Mouse (Mus musculus) lung, adult 18-20 months (tissue): Measurements from ENCODE around the gene Efna5.

ENCODE experiments used
- DNase-seq, 2 experiments: peaks; one replicate each; pipeline ENCODE4 v3.0.0; 2022; ENCODE audit warnings: mixed read lengths in 2 of 2

Gene Efna5

DNA sequence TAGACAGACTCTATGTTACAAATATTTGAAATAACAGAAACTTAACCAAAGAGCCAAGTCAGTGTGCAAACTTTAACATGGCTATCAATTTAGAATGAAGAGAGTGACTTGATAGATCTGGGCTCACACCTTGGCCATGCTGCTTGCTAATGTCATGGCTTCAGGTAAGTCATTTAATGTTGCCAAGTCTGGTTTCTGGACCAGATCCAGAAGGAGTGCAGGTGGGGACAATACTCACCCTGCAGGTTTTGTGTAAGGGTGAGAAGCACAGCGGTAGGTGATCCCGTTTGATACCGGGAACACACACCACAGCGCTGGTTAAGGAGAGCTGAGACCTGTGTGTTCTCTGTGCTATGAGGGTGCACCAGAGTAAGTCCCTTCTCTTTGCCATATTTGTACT, 135.8 kb downstream of the Efna5 start:
- DNase-seq: peak in 1 of 2 experiments; percentile 26

DNA sequence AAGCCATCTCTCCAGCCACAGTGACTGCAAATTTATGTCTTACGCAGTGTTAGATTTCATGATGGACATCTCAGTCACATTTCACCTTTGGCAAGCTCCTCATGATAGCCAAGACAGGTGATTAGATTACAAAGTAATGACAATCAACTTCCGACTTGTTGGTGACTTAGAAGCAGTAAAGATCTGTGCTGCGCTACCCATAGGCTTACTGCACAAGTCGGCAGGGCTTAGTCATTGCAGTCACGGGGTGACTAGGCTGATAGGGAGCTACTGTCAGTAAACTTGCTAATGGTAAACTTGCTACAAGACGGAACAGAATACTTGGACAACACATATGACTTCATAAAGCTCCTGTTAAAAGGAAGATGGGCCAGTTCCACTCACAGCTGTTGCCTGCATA, 136.9 kb downstream of the Efna5 start:
- DNase-seq: no peak

DNA sequence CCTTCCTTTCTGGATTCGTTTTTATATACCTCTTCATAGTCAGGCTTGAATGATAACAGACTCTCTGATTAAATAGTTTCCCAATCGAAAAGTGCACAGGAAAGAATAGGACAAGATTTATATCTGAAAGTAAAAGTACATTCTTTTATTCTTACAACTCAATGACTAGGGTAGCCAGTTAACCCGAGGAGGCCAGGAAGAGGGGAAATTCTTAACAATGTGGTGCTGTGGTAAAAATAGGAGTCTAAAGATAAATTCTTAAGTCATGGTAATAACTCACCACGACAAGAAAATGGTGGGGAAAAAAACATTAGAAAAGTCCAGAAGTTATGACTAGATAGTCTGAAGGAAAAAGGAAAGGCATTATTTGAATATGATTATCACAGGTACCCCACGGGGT, 139.4 kb downstream of the Efna5 start:
- DNase-seq: no peak

DNA sequence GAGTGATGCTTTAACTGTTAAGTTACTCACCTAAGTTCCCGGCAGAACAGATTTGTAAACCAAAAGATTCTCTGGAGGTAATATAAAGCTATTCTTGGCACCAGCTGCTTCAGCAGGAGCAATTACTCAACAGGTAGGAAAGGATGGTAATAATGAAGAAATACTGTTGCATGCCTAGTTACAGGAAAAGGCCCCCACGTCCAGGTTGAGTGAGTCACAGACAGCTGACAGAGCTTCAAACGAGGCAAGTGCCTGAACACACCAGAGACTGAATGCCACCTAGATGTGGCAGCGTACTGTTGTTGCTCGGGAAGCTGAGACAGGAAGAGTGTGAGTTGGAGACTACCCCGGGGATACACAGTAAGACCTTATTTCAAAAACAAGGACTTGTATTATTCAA, 140.1 kb downstream of the Efna5 start:
- DNase-seq: no peak

DNA sequence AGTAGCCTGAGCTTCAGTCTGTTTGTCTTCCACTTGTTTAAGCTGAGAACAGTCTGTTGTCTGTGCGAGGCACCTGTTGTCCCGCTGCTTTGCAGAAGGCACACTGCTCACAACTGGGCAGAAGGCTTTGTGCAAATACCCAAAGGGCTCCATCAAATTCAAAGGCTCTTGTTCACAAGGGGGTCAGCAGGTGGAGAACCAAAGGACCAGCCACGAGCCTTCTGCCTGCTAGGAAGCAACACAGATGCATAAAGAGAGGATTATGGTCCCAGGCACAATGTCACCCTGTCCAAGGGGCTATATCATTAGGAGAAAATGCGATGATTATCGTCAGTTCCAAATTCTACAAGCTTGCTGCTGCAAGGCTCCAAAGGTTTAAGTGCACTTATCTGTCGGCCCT, 141.1 kb downstream of the Efna5 start:
- no peak for DNase-seq

DNA sequence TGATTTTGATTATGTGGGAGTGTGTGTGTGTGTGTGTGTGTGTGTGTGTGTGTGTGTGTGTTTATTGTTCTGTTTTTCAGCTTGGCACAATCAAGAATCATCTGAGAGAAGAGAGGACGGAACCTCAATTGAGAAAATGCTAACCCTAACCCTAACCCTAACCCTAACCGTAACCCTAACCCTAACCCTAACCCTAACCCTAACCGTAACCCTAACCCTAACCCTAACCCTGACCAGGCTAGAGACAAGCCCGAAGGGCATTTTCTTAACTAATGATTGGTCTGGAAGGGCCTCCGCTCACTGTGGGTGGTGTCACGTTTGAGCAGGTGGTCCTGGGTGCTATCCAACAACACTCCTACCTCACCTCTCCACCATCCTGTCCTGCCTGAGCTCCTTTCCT, 143.7 kb downstream of the Efna5 start:
- DNase-seq: no peak

DNA sequence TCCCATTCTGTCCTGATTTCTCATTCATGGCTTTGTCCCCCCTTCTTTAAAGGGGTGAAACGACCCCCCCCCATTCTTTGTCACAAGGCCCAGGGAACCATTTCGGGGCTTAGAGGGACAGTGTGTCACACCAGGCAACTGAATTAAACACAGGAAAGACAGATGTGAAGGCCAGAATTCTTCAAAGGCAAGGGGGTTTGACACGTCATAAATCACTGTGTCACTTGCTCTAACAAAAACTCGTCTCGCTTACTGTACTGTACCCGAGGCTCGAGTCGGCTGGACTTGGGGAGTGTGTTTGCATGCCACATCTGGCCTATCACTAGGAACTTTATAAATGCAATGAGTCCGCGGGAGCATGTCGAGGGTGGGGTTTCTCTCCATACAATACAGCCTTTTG, 145.2 kb downstream of the Efna5 start:
- no peak for DNase-seq

DNA sequence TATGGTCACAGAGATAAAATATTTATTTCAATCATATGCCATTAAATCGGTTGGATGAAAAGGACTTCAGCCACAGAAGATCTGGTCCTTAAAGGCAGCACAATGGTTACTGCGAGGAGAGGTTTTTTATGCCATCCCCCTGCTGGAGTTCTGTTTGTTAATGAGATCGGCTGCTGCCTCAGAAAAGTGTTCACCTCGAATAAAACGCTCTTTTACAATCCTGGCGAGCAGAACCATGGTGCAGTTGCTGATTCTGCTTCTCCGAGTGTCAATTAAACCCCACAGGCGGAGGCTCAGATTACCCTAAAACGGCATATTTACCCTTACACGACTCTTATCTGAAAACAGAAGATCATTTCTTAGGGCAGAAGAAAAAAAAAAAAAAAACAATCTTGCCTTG, 146.2 kb downstream of the Efna5 start:
- DNase-seq: no peak

DNA sequence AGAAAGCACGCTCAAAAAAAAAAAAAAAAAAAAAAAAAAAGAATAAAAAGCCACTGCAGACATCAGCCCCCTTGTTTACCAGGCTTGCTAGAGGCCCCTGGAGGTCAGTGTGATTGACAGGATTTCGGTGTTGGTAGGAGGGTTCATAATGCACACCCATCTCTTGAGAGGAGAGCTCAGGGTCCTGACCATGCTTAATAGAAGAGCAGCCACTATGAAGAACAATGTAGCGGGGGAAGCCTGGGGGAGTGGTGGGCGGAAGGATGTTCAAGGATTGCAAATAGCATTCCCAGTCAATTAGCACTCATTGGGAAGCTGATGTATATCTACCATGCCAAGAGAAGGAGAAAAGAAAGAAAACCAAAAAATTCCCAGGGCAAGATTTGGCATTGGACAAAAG, 147.1 kb downstream of the Efna5 start:
- no peak for DNase-seq

DNA sequence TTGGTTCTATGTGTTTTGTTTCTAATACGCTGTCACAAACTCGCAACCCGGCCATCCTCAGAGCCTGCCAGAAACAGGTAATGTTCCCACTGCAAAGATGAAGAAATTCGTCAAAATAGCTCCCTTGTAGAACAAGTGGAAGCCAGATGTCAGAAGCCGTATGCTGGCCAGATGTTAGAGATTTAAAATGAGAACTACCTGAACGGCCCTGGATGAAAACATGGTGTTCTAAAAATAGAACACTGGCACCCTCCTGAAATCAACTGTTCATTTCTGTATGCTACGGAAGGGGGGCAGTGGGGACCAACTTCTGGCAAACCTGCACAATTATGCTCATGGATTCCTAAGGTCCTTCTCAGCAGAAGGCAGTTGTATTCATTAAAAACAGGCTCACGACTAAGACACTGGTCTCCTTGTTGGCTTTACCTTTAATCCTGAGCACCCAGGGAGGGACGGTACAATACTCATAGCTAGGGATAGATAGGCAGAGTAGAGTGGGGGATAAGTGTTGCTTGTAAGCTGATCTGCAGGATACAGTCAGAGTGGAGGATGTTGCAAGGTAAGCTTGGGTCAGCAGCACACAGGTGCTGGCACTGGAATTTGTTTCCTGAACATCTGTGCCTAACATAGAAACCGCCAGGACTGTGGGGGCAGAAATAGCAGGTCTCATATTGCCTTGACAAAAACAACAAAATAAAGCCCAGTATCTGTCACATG, 151.2 kb downstream of the Efna5 start:
- DNase-seq: no peak

DNA sequence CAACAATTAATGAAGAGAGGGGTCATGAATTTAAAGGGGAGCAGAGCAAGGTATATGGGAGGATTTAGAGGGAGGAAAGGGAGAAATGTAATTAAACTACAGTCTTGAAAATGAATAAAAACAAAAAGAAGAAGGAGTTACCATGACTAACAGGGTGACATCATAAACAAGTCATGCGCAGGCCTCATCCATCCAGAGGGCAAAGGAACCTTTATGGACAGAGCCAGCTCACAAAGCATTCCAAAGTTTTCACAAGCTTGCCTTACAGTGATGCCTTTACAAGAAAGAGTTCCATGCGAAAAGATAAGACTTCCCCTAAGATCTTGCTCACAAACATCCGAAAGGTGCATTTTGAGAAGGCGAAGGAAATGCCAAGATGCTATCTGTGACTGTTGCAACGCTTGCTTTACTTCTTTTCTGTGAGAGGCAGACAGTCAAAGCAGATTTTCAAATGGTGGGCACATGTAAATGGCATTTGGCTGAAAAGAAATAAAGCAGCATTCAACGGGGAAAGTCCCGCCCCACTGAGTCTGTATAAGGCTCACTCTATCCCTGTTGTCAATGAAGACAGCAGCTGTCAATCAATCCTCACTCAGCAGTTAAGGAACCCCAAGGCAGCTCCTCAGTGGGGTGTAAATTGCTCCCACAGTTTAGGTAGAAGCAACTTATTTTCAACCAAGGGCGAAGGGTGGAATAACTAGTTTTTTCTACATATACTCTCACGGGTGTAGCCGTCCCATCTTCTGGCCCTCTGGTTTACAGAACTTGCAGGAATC, 152.8 kb downstream of the Efna5 start:
- no peak for DNase-seq

DNA sequence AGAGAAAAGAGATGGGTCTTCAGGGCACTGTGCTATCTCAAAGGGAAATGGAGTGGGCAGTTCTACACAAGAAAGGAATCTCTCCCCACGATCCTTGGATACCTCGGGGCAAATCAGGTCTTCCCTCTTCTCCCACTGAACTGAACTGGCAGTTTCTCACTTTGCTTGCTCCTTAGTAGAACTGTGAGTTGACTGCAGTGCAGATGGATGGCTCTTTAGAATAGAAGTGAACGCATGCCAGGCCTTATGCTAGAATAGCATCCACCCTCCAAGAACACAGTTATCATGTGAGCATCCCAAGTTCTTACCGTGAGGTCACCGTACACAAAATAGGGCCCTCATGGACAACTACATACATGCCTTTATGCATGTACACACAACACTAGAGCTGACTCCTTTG, 155.0 kb downstream of the Efna5 start:
- DNase-seq: no peak

DNA sequence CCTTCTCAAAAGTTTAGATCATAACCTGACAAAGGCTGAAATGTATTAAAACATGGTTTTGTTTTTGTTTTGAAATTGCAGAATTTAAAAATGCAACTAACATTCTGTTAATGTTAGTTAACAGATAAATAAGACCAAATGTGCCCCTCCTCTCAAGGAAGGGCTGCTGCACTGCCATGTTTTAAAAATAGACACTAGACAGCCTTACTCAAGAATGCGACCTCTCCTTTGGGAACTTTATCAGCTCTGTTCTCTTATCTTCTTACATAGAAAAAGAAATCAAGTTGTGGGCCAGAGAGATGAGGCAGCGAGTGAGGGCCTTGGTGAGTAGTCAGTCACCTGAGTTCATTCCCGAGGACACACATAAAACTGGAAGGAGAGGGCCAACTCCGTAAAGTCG, 158.2 kb downstream of the Efna5 start:
- DNase-seq: no peak

DNA sequence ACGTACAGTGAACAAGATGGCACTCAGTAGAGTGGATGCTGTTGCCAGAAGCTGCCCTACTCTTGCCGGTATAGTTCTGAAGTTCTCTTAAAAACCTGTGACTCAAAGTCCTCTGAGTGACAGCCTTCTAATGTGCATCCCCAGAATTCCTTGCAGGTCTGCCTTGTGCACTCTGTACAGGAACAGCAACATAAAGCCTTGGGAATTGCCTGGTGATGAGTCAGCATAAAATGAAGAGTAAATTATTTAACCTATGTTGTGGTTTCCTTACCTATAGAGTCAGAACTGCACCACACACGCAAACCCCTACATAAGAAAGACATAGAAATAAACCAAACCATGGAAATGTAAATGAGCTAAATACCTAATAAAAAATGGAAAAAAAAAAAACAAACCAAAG, 159.5 kb downstream of the Efna5 start:
- DNase-seq: no peak

DNA sequence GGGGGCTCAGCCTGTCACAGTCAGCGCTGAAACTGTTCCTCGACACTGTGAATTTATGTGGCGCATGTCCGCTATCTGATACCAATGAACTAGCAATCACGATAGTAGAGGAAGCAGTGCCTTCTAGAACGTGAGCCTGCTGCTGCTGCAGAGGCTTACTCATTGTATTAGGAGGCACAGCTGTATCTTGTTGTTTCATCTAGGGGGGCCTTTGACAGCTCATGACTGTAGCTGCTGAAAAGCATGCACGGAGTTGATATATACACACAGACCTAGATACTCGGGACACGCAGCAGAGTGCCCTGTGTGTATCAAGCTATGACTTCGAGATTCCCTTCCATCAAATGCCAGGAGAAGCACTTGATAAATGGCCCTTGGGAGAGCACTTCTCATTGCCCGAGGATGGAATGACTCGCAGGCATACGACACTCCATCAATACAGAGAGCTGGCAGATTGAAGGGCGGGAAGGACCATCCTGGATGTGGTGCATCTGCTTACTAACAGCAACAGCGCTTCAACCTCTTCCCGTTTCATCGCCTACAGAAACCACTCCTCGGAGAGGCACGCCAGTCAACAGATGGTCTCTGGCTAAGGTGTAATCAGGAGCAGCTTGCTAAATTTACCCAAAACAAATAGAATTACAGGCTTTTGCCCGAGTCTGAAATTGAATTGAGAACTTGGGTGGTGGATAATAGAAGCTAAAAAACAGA, 160.2 kb downstream of the Efna5 start:
- DNase-seq: no peak

DNA sequence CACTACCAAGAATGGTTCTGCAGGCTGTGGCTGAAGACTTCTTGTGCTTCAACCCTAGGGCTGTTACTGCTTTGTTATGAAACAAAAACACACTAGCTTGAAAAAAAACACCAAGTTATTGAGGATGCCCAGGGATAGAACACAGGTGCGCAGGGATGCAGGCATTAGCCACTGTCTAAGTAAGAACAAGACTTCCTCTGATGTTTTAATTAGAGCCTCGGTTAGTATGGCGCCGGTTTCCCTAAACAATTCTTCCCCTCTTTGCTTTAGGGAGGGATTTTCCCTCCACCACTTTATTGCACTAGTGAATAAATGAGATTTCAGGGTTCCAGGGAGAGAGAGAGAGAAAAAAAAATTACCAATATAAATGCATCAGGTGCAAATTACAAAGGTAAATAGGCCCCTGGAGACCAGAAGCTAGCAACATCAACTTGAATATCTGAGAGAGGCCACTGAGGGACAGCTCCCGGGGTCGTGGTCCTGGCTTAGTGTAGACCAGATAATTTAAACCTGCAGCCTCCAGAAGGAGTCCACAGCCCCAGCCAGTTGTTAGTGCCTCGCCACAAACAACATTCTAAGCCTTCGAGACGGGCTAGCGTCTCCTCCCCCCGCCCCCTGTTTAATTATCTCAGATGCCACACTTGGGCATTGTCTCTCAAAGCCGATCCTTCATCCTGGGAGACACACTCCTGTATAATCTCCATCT, 163.5 kb downstream of the Efna5 start:
- DNase-seq: no peak

DNA sequence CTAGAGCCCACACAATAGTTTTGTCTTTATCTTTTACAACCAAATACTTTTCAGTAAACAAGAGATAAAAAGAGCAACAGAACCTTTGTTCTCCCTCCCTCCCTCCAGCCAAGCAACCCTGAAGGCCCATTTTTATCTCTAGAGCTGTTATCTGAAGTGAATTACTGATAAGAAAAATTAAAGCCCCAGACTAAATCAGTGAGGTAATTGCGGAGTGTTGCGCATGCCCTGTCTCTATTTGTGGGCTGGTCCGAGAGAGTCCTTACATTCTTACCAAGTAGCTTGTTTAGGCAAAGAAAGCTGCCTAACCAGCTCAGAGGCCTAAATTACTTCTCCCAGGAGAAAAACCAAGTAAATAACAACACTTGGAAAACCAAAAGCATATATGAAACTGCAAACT, 167.7 kb downstream of the Efna5 start:
- peak; percentile 27 to 38 for DNase-seq

DNA sequence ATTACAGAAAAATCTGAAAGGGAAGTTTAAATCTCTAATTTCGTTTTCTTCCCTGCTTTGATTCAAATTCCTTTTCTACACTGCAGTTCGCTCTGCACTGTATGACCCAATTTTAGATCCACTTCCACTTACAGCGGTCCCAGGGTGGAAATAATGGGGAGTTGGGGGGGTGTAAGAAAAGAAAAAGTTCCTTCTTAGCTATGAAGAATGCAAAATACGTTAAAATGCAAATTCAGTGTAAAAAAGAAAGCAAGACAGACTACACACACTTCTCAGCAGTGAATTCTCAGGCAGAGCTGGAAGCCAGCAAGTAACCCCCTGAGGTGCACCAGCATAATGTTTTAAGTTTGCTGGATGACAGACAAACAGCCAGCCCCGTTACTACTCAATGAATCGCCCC, 174.7 kb downstream of the Efna5 start:
- no peak for DNase-seq

DNA sequence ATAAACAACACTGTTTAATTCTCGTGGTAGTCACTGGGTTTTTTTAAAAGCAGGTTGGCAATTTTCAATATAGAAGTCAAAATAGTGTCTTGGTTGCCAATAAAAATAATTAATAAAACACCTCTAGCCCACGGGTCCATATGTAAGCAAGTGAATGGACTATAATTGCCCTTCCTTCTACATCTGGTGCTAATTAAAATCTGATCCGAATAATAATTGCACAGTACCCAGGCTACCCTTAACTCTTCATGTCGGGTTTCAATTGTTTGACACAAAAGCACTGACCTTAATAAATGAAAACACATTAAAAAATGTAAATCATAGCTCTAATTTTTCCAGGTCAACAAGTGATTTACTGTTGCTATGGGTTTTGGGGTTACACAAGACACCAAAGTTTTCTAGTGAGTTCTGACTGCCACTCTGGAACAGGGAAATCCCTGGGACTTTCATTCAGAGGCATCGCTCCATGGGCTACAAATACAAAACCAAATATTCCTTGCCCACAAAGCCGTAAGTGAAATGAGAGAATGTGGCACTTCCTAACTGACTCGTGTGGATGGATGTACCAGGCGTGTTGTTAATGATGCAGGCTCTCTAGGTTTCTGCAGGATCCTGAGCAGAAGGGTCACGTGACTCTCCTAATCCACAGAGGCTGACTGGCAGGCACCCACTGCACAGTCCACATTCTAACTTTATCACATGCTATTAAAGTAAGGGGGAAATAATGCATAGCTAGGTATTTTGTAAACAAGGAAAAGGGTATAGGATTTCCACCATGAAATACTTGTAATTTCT, 178.9 kb downstream of the Efna5 start:
- no peak for DNase-seq

DNA sequence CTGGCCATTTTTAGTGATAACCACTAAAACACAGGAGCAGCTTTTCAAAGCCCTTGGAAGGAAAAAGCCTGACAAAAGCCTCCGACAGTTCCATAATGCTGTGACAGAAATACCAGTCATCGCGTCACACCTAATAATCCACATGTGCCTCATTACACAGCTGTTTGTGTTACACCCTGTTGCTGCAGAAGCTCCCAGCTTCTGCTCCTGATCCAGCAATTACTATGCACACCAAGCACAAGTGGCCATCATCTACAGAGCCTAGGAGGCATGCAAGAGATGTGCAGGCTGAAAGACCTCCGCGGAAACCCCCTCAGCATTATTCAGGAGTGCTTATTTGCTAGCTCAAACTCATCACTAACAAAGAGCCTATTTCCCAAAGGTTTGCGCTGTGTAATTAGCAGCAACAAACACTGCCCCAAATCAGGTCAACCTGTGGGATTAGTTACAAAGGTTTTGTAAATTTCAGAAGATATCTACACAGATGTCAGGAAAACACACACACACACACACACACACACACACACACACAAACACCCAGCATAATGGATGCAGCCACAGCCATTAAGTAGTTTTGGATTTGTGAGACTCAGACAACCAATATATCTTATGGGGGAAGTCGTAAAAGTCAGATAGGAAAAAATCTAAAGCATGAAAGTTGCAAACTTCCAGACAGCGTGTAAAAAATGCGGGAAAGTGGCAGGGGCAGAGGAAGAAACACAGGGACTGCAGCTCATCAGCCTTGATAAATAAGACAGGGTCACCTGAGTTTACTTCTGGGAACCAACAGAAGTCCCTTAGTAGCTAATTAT, 180.1 kb downstream of the Efna5 start:
- DNase-seq: no peak

DNA sequence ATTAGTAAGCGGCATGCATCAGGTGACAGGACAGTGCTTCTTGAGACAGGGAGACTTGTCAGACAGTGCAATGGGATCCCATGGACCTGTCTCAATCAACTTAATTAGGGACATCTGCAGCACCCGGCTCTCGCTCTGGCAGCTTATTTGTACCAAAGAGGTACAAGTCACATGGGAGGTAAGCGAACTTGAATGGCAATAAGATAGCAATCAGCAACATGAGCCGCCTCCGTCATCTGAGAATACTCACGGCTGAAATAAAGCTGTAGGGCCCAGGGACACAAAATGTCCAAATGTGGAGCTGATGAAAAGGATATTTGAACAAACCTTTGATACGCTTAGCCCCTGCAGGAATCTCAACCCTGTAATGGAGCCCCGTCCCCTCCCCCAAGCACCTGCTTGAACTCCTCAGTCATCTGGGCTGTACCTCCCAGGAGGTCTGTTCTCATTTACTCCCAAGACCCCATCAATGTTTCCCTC, 186.1 kb downstream of the Efna5 start:
- DNase-seq: no peak
